Mouse (Mus musculus) heart, embryonic 11.5 days (tissue): Measurements from ENCODE around the gene Slc26a10. TPM values are rescaled to one million over a fixed set of nuclear protein-coding genes. Genes with fewer than 3 reads are reported as not detected.
"Not testable (repeated sequence)": the region's sequence is repeated elsewhere in the genome, so short reads cannot be mapped to it uniquely, and the experiment has no call there.

Experiments used
- ATAC-seq: fragments of 200-750 bp; cut with Nextera tagmentation; replicated peaks from 2 replicates; pipeline ENCODE4 v1.8.0; 2017; ENCODE audit warnings: moderate library complexity; ENCODE audit not compliant: insufficient number of reproducible peaks, low FRiP score, low TSS enrichment
- H3K27ac ChIP-seq: fragments of 300-500 bp; sonication (generic); 2 replicates; pipeline ENCODE4 v1.5.1; 2014; ENCODE audit warnings: mild to moderate bottlenecking, low read depth, low read length
- H3K27me3 ChIP-seq: fragments of 300-500 bp; sonication (generic); 2 replicates; pipeline ENCODE4 v1.6.1; 2014; ENCODE audit warnings: mild to moderate bottlenecking, low read length, mixed read lengths; ENCODE audit not compliant: control insufficient read depth, insufficient read depth
- H3K36me3 ChIP-seq: fragments of 300-500 bp; sonication (generic); 2 replicates; pipeline ENCODE4 v1.6.1; 2014; ENCODE audit warnings: mild to moderate bottlenecking, low read length, moderate library complexity, mixed read lengths; ENCODE audit not compliant: control insufficient read depth, insufficient read depth
- H3K4me1 ChIP-seq: fragments of 300-500 bp; sonication (generic); 2 replicates; pipeline ENCODE4 v1.6.1; 2014; ENCODE audit warnings: low read length; ENCODE audit not compliant: control insufficient read depth, insufficient read depth
- H3K4me2 ChIP-seq: fragments of 300-500 bp; sonication (generic); 2 replicates; pipeline ENCODE4 v1.6.1; 2014; ENCODE audit warnings: mild to moderate bottlenecking, moderate library complexity
- H3K4me3 ChIP-seq: fragments of 300-500 bp; sonication (generic); 2 replicates; pipeline ENCODE4 v1.5.1; 2014; ENCODE audit warnings: low read depth, low read length
- H3K9ac ChIP-seq: fragments of 300-500 bp; sonication (generic); 2 replicates; pipeline ENCODE4 v1.6.1; 2014; ENCODE audit warnings: mild to moderate bottlenecking, low read depth, low read length, moderate library complexity
- H3K9me3 ChIP-seq: fragments of 300-500 bp; sonication (generic); replicated peaks from 2 replicates; pipeline ENCODE4 v1.6.1; 2016; ENCODE audit warnings: low read length; ENCODE audit not compliant: control insufficient read depth
- WGBS: fragments of 180-500 bp; shearing (Covaris S2); extraction: QIAGEN DNeasy Blood & Tissue Kit; methylation state at CpG from one replicate; pipeline ENCODE4 v1.1.7; 2014; ENCODE audit not compliant: insufficient replicate concordance; 5-methylcytosine and 5-hydroxymethylcytosine counted together
- polyA plus RNA-seq: library from polyadenylated mRNA; unstranded; fragments of >200 nt; fragmentation: Nextera tagmentation; extraction: Ambion mirVana; gene quantifications from 2 replicates; pipeline ENCODE4 v1.2.1, GENCODE M21; 2014

The Slc26a10 gene
- polyA plus RNA-seq, 1 experiment from 2014 or later, result 8.4 TPM

- peaks cover 18% of the 10 kb centered on the region for H3K4me1 ChIP-seq
- H3K27me3 ChIP-seq, result no peaks in the 10 kb centered on the region
- H3K9ac ChIP-seq, result peak overlapping the region; percentile 95
- peak overlapping the region; percentile 94 for H3K4me3 ChIP-seq
- peak; percentile 67 for ATAC-seq
- WGBS, result 6% methylated on average over 5 of the region's 5 CpGs
- 0 out of 2 replicates have a peak, but pooled peaks cover 2% of the 10 kb centered on the region for H3K36me3 ChIP-seq
- no peaks in the 10 kb centered on the region for H3K9me3 ChIP-seq
- H3K4me2 ChIP-seq, result peak overlapping the region; percentile 96
- peak overlapping the region; percentile 94 for H3K27ac ChIP-seq
Observed at GRCm38 (mm10) chr10:127196392-127196791, 15.9 kb upstream of the Slc26a10 start.

- Histone ChIP-seq H3K4me1 (peaks cover 25% of the 10 kb centered on the region), H3K27me3 (no peaks in the 10 kb centered on the region), H3K27ac (peak within 1 kb of the TSS; percentile 94), H3K4me2 (peak within 1 kb of the TSS; percentile 96), H3K9ac (peak within 1 kb of the TSS; percentile 95), H3K9me3 (no peaks in the 10 kb centered on the region), H3K4me3 (peak within 1 kb of the TSS; percentile 94), H3K36me3 (0 out of 2 replicates have a peak, but pooled peaks cover 2% of the 10 kb centered on the region)
- peak; percentile 41; the same call in 1 of the 2 replicates for ATAC-seq
- WGBS, result 2% methylated on average over 36 of the region's 47 CpGs
Observed at GRCm38 (mm10) chr10:127195328-127196129, 15.1 kb upstream of the Slc26a10 start, which contains the start of gene Dtx3. TSS of gene Dtx3 (minus strand) at chr10:127195728.

GRCm38 (mm10) chr10:127194428-127195327 lies 14.2 kb upstream of the Slc26a10 start:
- 8% methylated on average over 22 of the region's 22 CpGs for WGBS
- Histone ChIP-seq H3K9ac (peak overlapping the region; percentile 95), H3K36me3 (0 out of 2 replicates have a peak, but pooled peaks cover 2% of the 10 kb centered on the region), H3K9me3 (no peaks in the 10 kb centered on the region), H3K27ac (peak overlapping the region; percentile 94), H3K4me3 (peak overlapping the region; percentile 94), H3K4me2 (peak overlapping the region; percentile 96), H3K27me3 (no peaks in the 10 kb centered on the region), H3K4me1 (peaks cover 33% of the 10 kb centered on the region)
- ATAC-seq, result no peak

GRCm38 (mm10) chr10:127193011-127193410 lies 12.6 kb upstream of the Slc26a10 start:
- Histone ChIP-seq H3K4me2 (no peak overlapping the region), H3K36me3 (0 out of 2 replicates have a peak, but pooled peaks cover 2% of the 10 kb centered on the region), H3K9ac (no peak overlapping the region), H3K27me3 (no peaks in the 10 kb centered on the region), H3K4me3 (no peak overlapping the region), H3K4me1 (peaks cover 46% of the 10 kb centered on the region), H3K27ac (no peak overlapping the region), H3K9me3 (no peaks in the 10 kb centered on the region)
- 85% methylated on average over 9 of the region's 9 CpGs for WGBS
- no peak for ATAC-seq

GRCm38 (mm10) chr10:127192057-127192328 lies 11.5 kb upstream of the Slc26a10 start:
- not testable (repeated sequence) for H3K9ac ChIP-seq, H3K4me3 ChIP-seq, H3K36me3 ChIP-seq, H3K4me2 ChIP-seq, ATAC-seq, H3K27me3 ChIP-seq, H3K9me3 ChIP-seq
- 72% methylated on average over 1 of the region's 1 CpGs for WGBS
- H3K4me1 ChIP-seq, result peaks cover 45% of the 10 kb centered on the region
- peak overlapping the region; percentile 50 for H3K27ac ChIP-seq

GRCm38 (mm10) chr10:127191191-127192056 lies 11.0 kb upstream of the Slc26a10 start:
- no peak overlapping the region for H3K4me3 ChIP-seq
- peaks cover 2% of the 10 kb centered on the region; the same call in 1 of the 2 replicates for H3K36me3 ChIP-seq
- H3K4me2 ChIP-seq, result no peak overlapping the region
- no peak overlapping the region for H3K9ac ChIP-seq
- H3K4me1 ChIP-seq, result peaks cover 41% of the 10 kb centered on the region
- peak overlapping the region; percentile 50 for H3K27ac ChIP-seq
- no peak for ATAC-seq
- no peaks in the 10 kb centered on the region for H3K27me3 ChIP-seq
- H3K9me3 ChIP-seq, result no peaks in the 10 kb centered on the region
- WGBS, result 62% methylated on average over 19 of the region's 19 CpGs

- peak overlapping the region; percentile 74; the same call in 1 of the 2 replicates for H3K4me3 ChIP-seq
- 36% methylated on average over 14 of the region's 14 CpGs for WGBS
- no peak for ATAC-seq
- peaks cover 2% of the 10 kb centered on the region; the same call in 1 of the 2 replicates for H3K36me3 ChIP-seq
- peak overlapping the region; percentile 93 for H3K4me2 ChIP-seq
- no peaks in the 10 kb centered on the region for H3K9me3 ChIP-seq
- peaks cover 40% of the 10 kb centered on the region for H3K4me1 ChIP-seq
- H3K27ac ChIP-seq, result peak overlapping the region; percentile 38; the same call in 1 of the 2 replicates
- H3K9ac ChIP-seq, result no peak overlapping the region
- no peaks in the 10 kb centered on the region for H3K27me3 ChIP-seq
Observed at GRCm38 (mm10) chr10:127190398-127191190, 10.1 kb upstream of the Slc26a10 start.
